Mouse (Mus musculus) heart, embryonic 15.5 days (tissue): ENCODE results near the gene Unkl. TPM values are rescaled to one million over a fixed set of nuclear protein-coding genes. Genes with fewer than 3 reads are reported as not detected.

Source experiments
- ATAC-seq: fragments of 200-750 bp; cut with Nextera tagmentation; replicated peaks from 2 replicates; pipeline ENCODE4 v1.8.0; 2017; ENCODE audit warnings: low read depth, moderate TSS enrichment; ENCODE audit not compliant: insufficient number of reproducible peaks, insufficient read depth, low FRiP score
- H3K27ac ChIP-seq: fragments of 300-500 bp; sonication (generic); 2 replicates; pipeline ENCODE4 v1.5.1; 2015; ENCODE audit warnings: mild to moderate bottlenecking, inconsistent platforms
- H3K27me3 ChIP-seq: fragments of 300-500 bp; sonication (generic); 2 replicates; pipeline ENCODE4 v1.6.1; 2015; ENCODE audit warnings: inconsistent platforms
- H3K36me3 ChIP-seq: fragments of 300-500 bp; sonication (generic); 2 replicates; pipeline ENCODE4 v1.6.1; 2015; ENCODE audit warnings: mild to moderate bottlenecking, inconsistent platforms
- H3K4me1 ChIP-seq: fragments of 300-500 bp; sonication (generic); replicated peaks from 2 replicates; pipeline ENCODE4 v1.6.1; 2015; ENCODE audit warnings: inconsistent platforms
- H3K4me2 ChIP-seq: fragments of 300-500 bp; sonication (generic); 2 replicates; pipeline ENCODE4 v1.6.1; 2015; ENCODE audit warnings: inconsistent platforms, mild to moderate bottlenecking, moderate library complexity
- H3K4me3 ChIP-seq: fragments of 300-500 bp; sonication (generic); 2 replicates; pipeline ENCODE4 v1.5.1; 2015; ENCODE audit warnings: mild to moderate bottlenecking, inconsistent platforms
- H3K9ac ChIP-seq: fragments of 300-500 bp; sonication (generic); 2 replicates; pipeline ENCODE4 v1.6.1; 2015; ENCODE audit warnings: mild to moderate bottlenecking, inconsistent platforms
- H3K9me3 ChIP-seq: fragments of 300-500 bp; sonication (generic); replicated peaks from 2 replicates; pipeline ENCODE4 v1.6.1; 2016; ENCODE audit warnings: inconsistent platforms
- WGBS: fragments of 180-500 bp; shearing (Covaris S2); methylation state at CpG from one replicate; pipeline ENCODE4 v1.1.7; 2015; ENCODE audit warnings: mixed read lengths; 5-methylcytosine and 5-hydroxymethylcytosine counted together
- polyA plus RNA-seq: library from polyadenylated mRNA; unstranded; fragments of >200 nt; fragmentation: Nextera tagmentation; extraction: Ambion mirVana; gene quantifications from 2 replicates; pipeline ENCODE4 v1.2.1, GENCODE M21; 2015

Unkl gene
- polyA plus RNA-seq: 4.6 and 5.3 TPM in 2 replicates

DNA sequence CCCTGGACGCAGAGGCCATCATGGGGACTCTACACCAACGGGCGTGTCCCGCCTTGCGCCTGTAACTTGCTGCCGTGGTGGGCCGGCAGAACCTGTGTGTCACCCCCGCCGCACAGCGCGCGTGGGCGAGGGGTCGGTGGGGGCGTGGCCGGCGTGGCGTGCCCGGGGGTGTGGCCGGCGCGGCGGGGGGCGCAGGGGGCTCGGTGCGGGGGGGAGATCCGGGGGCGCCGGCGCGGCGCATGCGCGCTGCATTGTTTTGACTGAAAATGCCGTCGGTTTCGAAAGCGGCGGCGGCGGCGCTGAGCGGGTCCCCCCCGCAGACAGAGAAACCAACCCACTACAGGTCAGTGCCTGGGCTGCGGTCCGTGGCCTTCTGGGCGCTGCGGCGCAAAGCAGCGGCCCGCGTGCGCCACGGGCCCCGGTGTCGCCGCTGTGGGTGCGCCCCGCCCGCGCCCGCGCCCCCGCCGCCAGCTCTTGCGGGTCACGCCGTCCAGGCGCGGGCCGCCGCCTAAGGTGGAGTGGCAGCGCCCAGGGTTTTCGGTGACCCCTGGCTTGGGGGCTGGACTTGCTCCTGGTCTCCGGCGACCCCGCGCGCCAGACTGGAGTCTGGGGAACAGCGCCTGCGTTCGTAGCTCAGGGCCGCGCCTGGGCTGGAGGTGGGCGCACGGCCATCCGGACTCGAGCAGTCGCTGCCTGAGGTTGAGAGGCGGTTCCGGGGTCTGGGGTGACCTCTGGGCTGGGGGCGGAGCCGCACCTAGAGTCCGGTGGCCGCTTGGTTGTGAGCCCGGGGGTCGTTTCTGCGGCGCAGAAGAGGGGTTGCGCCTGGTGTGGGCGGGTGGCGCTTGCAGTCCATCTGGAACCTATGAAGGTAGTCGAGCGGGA, at the start of gene Unkl:
Unkl (plus strand) TSS at position 248 of the 882 bp plus-strand sequence.
- Histone ChIP-seq H3K9me3 (no peaks in the 10 kb centered on the region), H3K9ac (peak within 1 kb of the TSS; percentile 91), H3K27ac (peak within 1 kb of the TSS; percentile 84), H3K4me3 (peak within 1 kb of the TSS; percentile 91), H3K4me2 (peak within 1 kb of the TSS; percentile 84), H3K4me1 (peaks cover 26% of the 10 kb centered on the region), H3K36me3 (peaks cover 16% of the 10 kb centered on the region; the same call in 1 of the 2 replicates), H3K27me3 (no peaks in the 10 kb centered on the region)
- under 1% methylated on average over 101 of the region's 104 CpGs for WGBS
- ATAC-seq: peak; percentile 49

DNA sequence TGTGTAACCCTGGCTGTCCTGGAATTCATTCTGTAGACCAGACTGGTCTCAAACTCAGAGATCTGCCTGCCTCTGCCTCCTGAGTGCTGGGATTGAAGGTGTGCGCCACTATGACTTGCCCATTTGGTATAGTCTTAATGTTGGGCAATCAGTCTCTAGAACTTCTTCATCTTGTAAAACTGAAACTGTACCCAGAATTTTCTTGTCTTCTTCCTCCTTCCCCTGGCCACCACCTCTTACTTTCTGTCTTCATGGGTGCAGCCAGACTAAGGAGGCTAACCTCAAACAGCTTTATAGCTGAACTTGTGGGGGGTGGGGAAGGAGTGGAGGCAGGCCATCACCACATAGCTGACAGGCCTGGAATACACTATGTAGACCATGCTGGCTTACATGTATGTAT, 49.4 kb upstream of the Unkl start:
- Histone ChIP-seq H3K4me2 (no peak overlapping the region), H3K27me3 (no peaks in the 10 kb centered on the region), H3K9ac (no peak overlapping the region), H3K27ac (no peak overlapping the region), H3K36me3 (no peaks in the 10 kb centered on the region), H3K4me1 (peaks cover 9% of the 10 kb centered on the region), H3K4me3 (no peak overlapping the region), H3K9me3 (no peaks in the 10 kb centered on the region)
- 93% methylated on average over 1 of the region's 1 CpGs for WGBS
- ATAC-seq: no peak

DNA sequence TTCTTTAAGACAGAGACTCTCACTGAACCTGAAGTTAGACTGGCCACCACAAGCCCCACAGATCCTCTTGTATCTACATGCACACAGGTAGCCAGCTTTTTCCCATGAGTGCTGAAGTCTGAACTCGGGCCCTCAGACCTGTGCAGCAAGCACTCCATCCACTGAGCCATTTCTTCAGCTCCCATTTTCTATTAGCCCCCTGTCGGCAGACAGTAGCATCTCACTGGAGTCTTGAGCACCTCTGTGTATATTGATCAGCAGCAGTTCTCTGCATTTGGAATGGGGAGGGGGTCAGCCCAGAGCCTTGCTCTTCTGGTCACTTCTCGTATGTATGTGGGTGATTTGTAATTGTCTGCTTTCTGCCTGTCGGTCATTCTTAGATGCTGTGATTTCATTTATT, 48.2 kb upstream of the Unkl start:
- no peaks in the 10 kb centered on the region for H3K27me3 ChIP-seq
- H3K4me1 ChIP-seq: no peaks in the 10 kb centered on the region
- H3K27ac ChIP-seq: no peak overlapping the region
- H3K9ac ChIP-seq: no peak overlapping the region
- H3K4me2 ChIP-seq: no peak overlapping the region
- H3K9me3 ChIP-seq: no peaks in the 10 kb centered on the region
- H3K4me3 ChIP-seq: no peak overlapping the region
- H3K36me3 ChIP-seq: no peaks in the 10 kb centered on the region
- no peak for ATAC-seq
- WGBS: 69% methylated on average over 4 of the region's 4 CpGs

DNA sequence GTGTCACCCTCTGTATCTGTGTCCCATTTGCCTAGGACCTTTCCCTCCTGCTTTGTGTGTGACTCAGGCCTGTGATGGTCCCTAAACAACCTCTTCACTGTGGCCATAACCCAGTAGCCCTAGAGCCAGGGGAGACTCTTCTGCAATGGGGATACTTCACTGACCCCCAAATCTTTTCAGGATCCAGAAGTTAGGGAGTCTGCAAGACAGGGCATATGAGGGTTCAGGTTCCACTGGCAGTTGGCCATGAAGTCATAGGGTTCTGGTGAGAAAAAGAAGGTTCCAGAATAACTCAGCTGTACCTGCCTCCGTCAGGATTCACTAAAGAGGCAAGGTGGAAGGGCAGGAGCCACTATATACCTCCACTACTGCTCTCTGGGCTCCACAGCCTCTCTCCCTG, 26.0 kb upstream of the Unkl start, which contains the start of gene Ccdc154:
Ccdc154 (plus strand) TSS at position 301 of the 400 bp plus-strand sequence.
- WGBS: 90% methylated on average over 1 of the region's 1 CpGs
- no peaks in the 10 kb centered on the region for H3K27me3 ChIP-seq
- no peaks in the 10 kb centered on the region for H3K4me1 ChIP-seq
- H3K27ac ChIP-seq: no peak within 1 kb of the TSS
- H3K4me2 ChIP-seq: no peak within 1 kb of the TSS
- no peak for ATAC-seq
- H3K9ac ChIP-seq: no peak within 1 kb of the TSS
- no peaks in the 10 kb centered on the region for H3K9me3 ChIP-seq
- H3K36me3 ChIP-seq: peaks cover 17% of the 10 kb centered on the region
- no peak within 1 kb of the TSS for H3K4me3 ChIP-seq

DNA sequence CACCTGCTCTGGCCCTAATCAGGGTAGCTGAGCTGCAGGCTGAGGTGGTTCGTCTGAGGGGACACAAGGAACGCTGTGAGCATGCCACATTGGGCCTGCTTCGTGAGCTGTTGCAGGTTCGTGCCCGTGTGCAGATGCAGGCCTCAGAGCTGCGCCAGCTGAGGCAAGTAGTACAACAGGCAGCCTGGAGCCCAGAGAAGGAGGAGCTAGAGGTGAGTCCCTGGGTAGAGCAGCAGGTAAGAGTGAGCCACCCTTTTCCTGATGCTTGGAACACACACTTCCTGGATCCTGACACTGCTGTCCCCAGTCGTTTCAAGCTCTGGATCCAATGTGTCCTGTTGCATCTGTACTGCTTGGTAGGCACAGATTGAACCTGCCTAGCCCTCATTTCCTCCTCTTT, 24.8 kb upstream of the Unkl start:
- no peak for ATAC-seq
- WGBS: 69% methylated on average over 7 of the region's 7 CpGs
- H3K36me3 ChIP-seq: peaks cover 15% of the 10 kb centered on the region

DNA sequence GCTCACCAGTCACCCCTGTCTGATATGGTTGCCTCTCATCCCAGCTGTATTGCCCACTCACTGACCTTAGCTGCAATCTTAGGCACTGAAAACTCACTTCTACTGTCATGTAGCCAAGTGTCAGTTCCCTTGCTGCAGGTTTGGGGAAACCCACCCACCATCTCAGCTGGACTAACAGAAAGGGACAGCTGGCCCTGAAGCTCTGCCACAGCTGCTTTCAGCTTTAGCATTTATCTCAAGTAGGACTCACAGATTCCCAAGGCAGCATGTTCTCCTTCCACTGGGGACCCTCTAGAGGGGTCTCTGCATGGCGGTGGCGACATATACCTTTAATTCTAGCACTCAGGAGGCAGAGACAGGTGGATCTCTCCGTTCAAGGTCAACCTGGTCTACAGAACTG, 23.4 kb upstream of the Unkl start:
- no peak overlapping the region for H3K4me3 ChIP-seq
- WGBS: 88% methylated on average over 3 of the region's 3 CpGs
- H3K27ac ChIP-seq: no peak overlapping the region
- H3K4me2 ChIP-seq: no peak overlapping the region
- no peaks in the 10 kb centered on the region for H3K4me1 ChIP-seq
- peaks cover 8% of the 10 kb centered on the region; the same call in 1 of the 2 replicates for H3K36me3 ChIP-seq
- ATAC-seq: no peak
- H3K9me3 ChIP-seq: no peaks in the 10 kb centered on the region
- H3K27me3 ChIP-seq: no peaks in the 10 kb centered on the region
- H3K9ac ChIP-seq: no peak overlapping the region

More for the DNA sequence above, 24.8 kb upstream of the Unkl start:
- H3K4me1 ChIP-seq: no peaks in the 10 kb centered on the region
- H3K27me3 ChIP-seq: no peaks in the 10 kb centered on the region
- no peak overlapping the region for H3K27ac ChIP-seq
- no peak overlapping the region for H3K4me3 ChIP-seq
- H3K4me2 ChIP-seq: no peak overlapping the region
- H3K9me3 ChIP-seq: no peaks in the 10 kb centered on the region
- no peak overlapping the region for H3K9ac ChIP-seq

DNA sequence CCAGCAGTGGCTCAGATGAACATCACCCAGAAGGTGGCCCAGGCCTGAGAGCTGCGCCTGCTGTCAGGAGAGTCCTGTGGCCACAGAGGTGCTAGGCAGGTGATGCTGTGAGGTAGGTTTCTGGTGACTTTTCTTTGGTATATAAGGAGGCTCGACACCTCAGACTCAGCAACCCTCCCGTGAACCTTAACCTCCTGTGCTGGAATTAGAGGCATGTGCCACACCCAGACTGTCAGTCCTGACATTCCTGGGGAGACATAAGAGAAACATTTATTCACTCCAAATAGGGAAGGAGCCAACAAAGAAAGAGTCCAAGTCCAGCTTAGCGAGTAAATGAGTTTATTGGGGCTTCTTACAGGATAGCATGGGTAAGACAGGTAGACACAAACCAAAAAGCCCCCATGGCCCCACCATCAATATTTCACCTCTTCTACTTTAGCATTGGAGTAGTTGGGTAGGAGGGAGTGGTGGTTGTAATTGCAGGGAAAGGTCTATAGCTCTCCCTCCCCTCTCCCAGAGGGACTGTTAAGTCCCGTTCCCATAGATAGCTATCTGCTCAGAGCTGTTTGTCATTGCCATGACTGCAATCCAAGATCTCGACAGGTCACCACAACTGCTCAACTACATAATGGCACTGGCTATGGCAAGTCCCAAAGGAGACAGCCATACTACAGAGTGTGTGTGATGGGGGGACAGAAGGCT, 22.1 kb upstream of the Unkl start:
- no peak overlapping the region for H3K4me2 ChIP-seq
- WGBS: 48% methylated on average over 6 of the region's 6 CpGs
- no peak overlapping the region for H3K27ac ChIP-seq
- H3K9ac ChIP-seq: no peak overlapping the region
- no peak for ATAC-seq
- H3K4me3 ChIP-seq: no peak overlapping the region
- H3K9me3 ChIP-seq: no peaks in the 10 kb centered on the region
- H3K27me3 ChIP-seq: no peaks in the 10 kb centered on the region
- H3K4me1 ChIP-seq: no peaks in the 10 kb centered on the region
- H3K36me3 ChIP-seq: no peaks in the 10 kb centered on the region

DNA sequence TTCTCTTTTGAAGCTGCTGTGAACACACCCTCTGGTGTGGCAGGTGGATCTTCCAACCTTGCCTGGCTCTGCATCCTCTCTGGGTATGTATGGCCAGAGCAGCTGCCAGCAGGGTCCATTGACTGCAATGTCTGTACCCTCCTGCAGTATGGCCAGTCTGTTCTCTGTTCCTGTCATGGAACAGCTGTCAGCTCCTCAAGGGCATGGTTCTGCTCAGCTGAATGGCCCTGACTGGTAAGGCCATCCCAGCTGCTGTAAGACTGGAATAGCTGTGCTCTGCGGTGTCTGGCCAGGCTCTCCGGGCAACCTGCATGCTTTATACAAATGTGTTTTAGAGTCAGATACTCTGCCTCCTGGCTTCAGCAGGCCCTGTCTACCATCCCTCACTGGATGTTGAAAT, 18.5 kb upstream of the Unkl start:
- Histone ChIP-seq H3K9ac (no peak overlapping the region), H3K27me3 (no peaks in the 10 kb centered on the region), H3K27ac (no peak overlapping the region), H3K4me1 (no peaks in the 10 kb centered on the region), H3K4me2 (no peak overlapping the region), H3K36me3 (no peaks in the 10 kb centered on the region), H3K9me3 (no peaks in the 10 kb centered on the region), H3K4me3 (no peak overlapping the region)
- WGBS: 72% methylated on average over 2 of the region's 2 CpGs
- no peak for ATAC-seq

DNA sequence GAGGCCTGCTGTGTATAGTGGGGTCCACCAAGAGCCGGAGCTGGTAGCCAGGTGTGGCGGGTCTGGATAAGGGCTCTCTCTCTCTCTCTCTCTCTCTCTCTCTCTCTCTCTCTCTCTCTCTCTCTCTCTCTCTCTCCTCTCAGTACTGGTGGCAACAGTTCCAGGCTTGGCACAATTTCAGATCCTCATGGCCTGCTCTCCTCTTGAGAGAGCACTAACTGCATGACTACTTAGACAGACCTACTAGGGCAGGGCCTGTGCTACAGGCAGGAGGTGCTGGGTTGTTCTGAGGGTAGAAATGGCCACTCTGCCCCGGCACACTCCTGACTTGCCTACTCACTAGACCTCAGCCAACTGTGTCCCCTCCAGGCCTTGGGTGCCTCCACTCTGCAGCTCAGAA, 15.6 kb upstream of the Unkl start:
- Histone ChIP-seq H3K27ac (no peak overlapping the region), H3K9ac (no peak overlapping the region), H3K4me1 (no peaks in the 10 kb centered on the region), H3K4me2 (no peak overlapping the region), H3K9me3 (no peaks in the 10 kb centered on the region), H3K27me3 (peaks cover 9% of the 10 kb centered on the region; the same call in 1 of the 2 replicates), H3K36me3 (no peaks in the 10 kb centered on the region), H3K4me3 (no peak overlapping the region)
- ATAC-seq: no peak
- WGBS: 73% methylated on average over 3 of the region's 3 CpGs

DNA sequence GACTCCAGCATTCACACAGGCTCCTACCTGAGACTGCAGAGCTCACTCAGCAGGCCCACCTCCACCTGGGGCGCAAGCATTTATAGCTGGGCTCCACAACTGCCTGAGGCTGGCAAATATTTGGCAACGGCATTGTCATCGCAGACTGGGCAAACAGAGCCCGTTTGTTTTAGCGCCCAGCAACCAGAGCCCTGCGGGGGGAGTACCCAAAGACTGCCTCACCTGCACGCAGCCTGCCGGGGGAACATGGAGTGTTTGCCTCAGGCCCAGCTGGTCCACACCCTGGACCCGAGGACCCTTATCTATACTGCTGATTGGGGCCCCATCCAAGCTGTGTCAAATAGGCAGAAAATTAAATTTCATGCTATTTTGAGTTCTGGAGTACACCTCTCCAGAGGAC, 12.8 kb upstream of the Unkl start, which contains the start of gene Gm38655:
Gm38655 (minus strand) TSS at position 61 of the 400 bp plus-strand sequence.
- Histone ChIP-seq H3K9ac (no peak within 1 kb of the TSS), H3K9me3 (no peaks in the 10 kb centered on the region), H3K4me2 (no peak within 1 kb of the TSS), H3K4me3 (no peak within 1 kb of the TSS), H3K27me3 (peaks cover 13% of the 10 kb centered on the region; the same call in 1 of the 2 replicates), H3K4me1 (no peaks in the 10 kb centered on the region), H3K36me3 (no peaks in the 10 kb centered on the region), H3K27ac (no peak within 1 kb of the TSS)
- 63% methylated on average over 9 of the region's 9 CpGs for WGBS
- ATAC-seq: no peak

DNA sequence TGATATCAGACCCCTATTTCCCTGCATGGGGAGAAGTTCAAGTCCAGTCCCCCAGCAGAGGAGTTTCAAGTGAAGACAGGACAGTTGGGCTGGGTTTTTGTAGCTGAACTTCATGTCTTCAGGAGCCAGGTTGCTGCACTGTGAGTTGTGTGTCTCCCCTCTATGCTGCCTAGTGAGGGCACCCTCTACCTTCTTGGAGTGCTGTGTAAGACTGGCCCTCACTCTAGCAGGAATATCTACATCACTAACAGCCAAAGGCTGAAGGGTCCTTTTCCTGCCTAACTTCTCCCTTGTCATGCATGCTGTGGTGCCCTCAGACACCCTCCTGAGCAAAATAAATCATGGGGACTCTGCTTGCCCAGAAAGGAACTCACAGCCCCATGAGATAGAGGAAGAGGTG, 5.0 kb upstream of the Unkl start:
- Histone ChIP-seq H3K9me3 (no peaks in the 10 kb centered on the region), H3K4me3 (no peak overlapping the region), H3K9ac (no peak overlapping the region), H3K4me2 (peak overlapping the region; percentile 98; the same call in 1 of the 2 replicates), H3K36me3 (no peaks in the 10 kb centered on the region), H3K4me1 (peaks cover 16% of the 10 kb centered on the region), H3K27ac (no peak overlapping the region), H3K27me3 (peaks cover 4% of the 10 kb centered on the region; the same call in 1 of the 2 replicates)
- no peak for ATAC-seq
